Mouse (Mus musculus): ENCODE results near the gene Creld2. TPM values are rescaled to one million over a fixed set of nuclear protein-coding genes. Genes with fewer than 3 reads are reported as not detected.

The Creld2 gene
- polyA plus RNA-seq, 1 experiment from 2014 or later, result 53.8 TPM

GRCm38 (mm10) chr15:88843486-88844097 lies 24.1 kb downstream of the Creld2 start:
- DNase-seq, result no peak
- no peak for ATAC-seq (ENCODE audit: low FRiP score, low TSS enrichment)
- Histone ChIP-seq H3K27me3 (ENCODE audit: control insufficient read depth, insufficient read depth, low read length) (no peaks in the 10 kb centered on the region), H3K36me3 (ENCODE audit: control insufficient read depth, insufficient read depth, low read length) (no peaks in the 10 kb centered on the region), H3K9ac (replicated peaks; ENCODE audit: low read length) (no peak overlapping the region), H3K4me1 (ENCODE audit: control insufficient read depth, insufficient read depth, low read length) (no peaks in the 10 kb centered on the region), H3K9me3 (ENCODE audit: control insufficient read depth, low read length) (no peaks in the 10 kb centered on the region), H3K4me3 (replicated peaks; ENCODE audit: low read depth, low read length) (no peak overlapping the region), H3K4me2 (ENCODE audit: low read length) (no peak overlapping the region), H3K27ac (replicated peaks; ENCODE audit: low read depth, low read length) (no peak overlapping the region)
- 45% methylated on average over 8 of the region's 8 CpGs for WGBS

GRCm38 (mm10) chr15:88844966-88845365 lies 25.5 kb downstream of the Creld2 start:
- no peaks in the 10 kb centered on the region for H3K36me3 ChIP-seq (ENCODE audit: control insufficient read depth, insufficient read depth, low read length)
- DNase-seq, result no peak
- no peaks in the 10 kb centered on the region for H3K27me3 ChIP-seq (ENCODE audit: control insufficient read depth, insufficient read depth, low read length)
- H3K4me2 ChIP-seq (ENCODE audit: low read length), result no peak overlapping the region
- no peak overlapping the region for H3K9ac ChIP-seq (replicated peaks; ENCODE audit: low read length)
- H3K4me1 ChIP-seq (ENCODE audit: control insufficient read depth, insufficient read depth, low read length), result no peaks in the 10 kb centered on the region
- H3K27ac ChIP-seq (replicated peaks; ENCODE audit: low read depth, low read length), result no peak overlapping the region
- H3K9me3 ChIP-seq (ENCODE audit: control insufficient read depth, low read length), result no peaks in the 10 kb centered on the region
- ATAC-seq (ENCODE audit: low FRiP score, low TSS enrichment), result no peak
- WGBS, result 92% methylated on average over 7 of the region's 7 CpGs
- H3K4me3 ChIP-seq (replicated peaks; ENCODE audit: low read depth, low read length), result no peak overlapping the region

- H3K4me1 ChIP-seq (ENCODE audit: control insufficient read depth, insufficient read depth, low read length), result no peaks in the 10 kb centered on the region
- H3K9ac ChIP-seq (replicated peaks; ENCODE audit: low read length), result no peak overlapping the region
- DNase-seq (no peak), ATAC-seq (ENCODE audit: low FRiP score, low TSS enrichment) (no peak)
- H3K36me3 ChIP-seq (ENCODE audit: control insufficient read depth, insufficient read depth, low read length), result no peaks in the 10 kb centered on the region
- H3K4me2 ChIP-seq (ENCODE audit: low read length), result no peak overlapping the region
- H3K9me3 ChIP-seq (ENCODE audit: control insufficient read depth, low read length), result no peaks in the 10 kb centered on the region
- H3K4me3 ChIP-seq (replicated peaks; ENCODE audit: low read depth, low read length), result no peak overlapping the region
- H3K27ac ChIP-seq (replicated peaks; ENCODE audit: low read depth, low read length), result no peak overlapping the region
- H3K27me3 ChIP-seq (ENCODE audit: control insufficient read depth, insufficient read depth, low read length), result no peaks in the 10 kb centered on the region
- 100% methylated on average over 1 of the region's 1 CpGs for WGBS
Measured at GRCm38 (mm10) chr15:88848661-88849060, 29.2 kb downstream of the Creld2 start.

GRCm38 (mm10) chr15:88849621-88850020 lies 30.2 kb downstream of the Creld2 start:
- WGBS, result 91% methylated on average over 2 of the region's 2 CpGs

GRCm38 (mm10) chr15:88850146-88850826 lies 30.8 kb downstream of the Creld2 start:
- no peaks in the 10 kb centered on the region for H3K4me1 ChIP-seq (ENCODE audit: control insufficient read depth, insufficient read depth, low read length)
- no peak overlapping the region for H3K27ac ChIP-seq (replicated peaks; ENCODE audit: low read depth, low read length)
- 67% methylated on average over 10 of the region's 10 CpGs for WGBS
- no peak overlapping the region for H3K4me2 ChIP-seq (ENCODE audit: low read length)
- no peak for ATAC-seq (ENCODE audit: low FRiP score, low TSS enrichment)
- no peaks in the 10 kb centered on the region for H3K9me3 ChIP-seq (ENCODE audit: control insufficient read depth, low read length)
- H3K27me3 ChIP-seq (ENCODE audit: control insufficient read depth, insufficient read depth, low read length), result no peaks in the 10 kb centered on the region
- no peak overlapping the region for H3K9ac ChIP-seq (replicated peaks; ENCODE audit: low read length)
- H3K4me3 ChIP-seq (replicated peaks; ENCODE audit: low read depth, low read length), result no peak overlapping the region
- DNase-seq, result no peak
- no peaks in the 10 kb centered on the region for H3K36me3 ChIP-seq (ENCODE audit: control insufficient read depth, insufficient read depth, low read length)

More at GRCm38 (mm10) chr15:88849621-88850020, 30.2 kb downstream of the Creld2 start:
- Histone ChIP-seq H3K4me1 (ENCODE audit: control insufficient read depth, insufficient read depth, low read length) (no peaks in the 10 kb centered on the region), H3K36me3 (ENCODE audit: control insufficient read depth, insufficient read depth, low read length) (no peaks in the 10 kb centered on the region), H3K4me3 (replicated peaks; ENCODE audit: low read depth, low read length) (no peak overlapping the region), H3K9ac (replicated peaks; ENCODE audit: low read length) (no peak overlapping the region), H3K27ac (replicated peaks; ENCODE audit: low read depth, low read length) (no peak overlapping the region), H3K27me3 (ENCODE audit: control insufficient read depth, insufficient read depth, low read length) (no peaks in the 10 kb centered on the region), H3K4me2 (ENCODE audit: low read length) (no peak overlapping the region), H3K9me3 (ENCODE audit: control insufficient read depth, low read length) (no peaks in the 10 kb centered on the region)
- DNase-seq (no peak), ATAC-seq (ENCODE audit: low FRiP score, low TSS enrichment) (no peak)

- Histone ChIP-seq H3K36me3 (ENCODE audit: control insufficient read depth, insufficient read depth, low read length) (no peaks in the 10 kb centered on the region), H3K4me3 (replicated peaks; ENCODE audit: low read depth, low read length) (no peak overlapping the region), H3K9ac (replicated peaks; ENCODE audit: low read length) (no peak overlapping the region), H3K4me2 (ENCODE audit: low read length) (no peak overlapping the region), H3K9me3 (ENCODE audit: control insufficient read depth, low read length) (no peaks in the 10 kb centered on the region), H3K4me1 (ENCODE audit: control insufficient read depth, insufficient read depth, low read length) (no peaks in the 10 kb centered on the region), H3K27me3 (ENCODE audit: control insufficient read depth, insufficient read depth, low read length) (no peaks in the 10 kb centered on the region), H3K27ac (replicated peaks; ENCODE audit: low read depth, low read length) (no peak overlapping the region)
- ATAC-seq (ENCODE audit: low FRiP score, low TSS enrichment) (no peak), DNase-seq (no peak)
- 48% methylated on average over 3 of the region's 3 CpGs for WGBS
Measured at GRCm38 (mm10) chr15:88851076-88851475, 31.6 kb downstream of the Creld2 start.

GRCm38 (mm10) chr15:88851507-88852149 lies 32.2 kb downstream of the Creld2 start:
- DNase-seq (no peak), ATAC-seq (ENCODE audit: low FRiP score, low TSS enrichment) (no peak)
- Histone ChIP-seq H3K4me2 (ENCODE audit: low read length) (no peak overlapping the region), H3K27ac (replicated peaks; ENCODE audit: low read depth, low read length) (no peak overlapping the region), H3K36me3 (ENCODE audit: control insufficient read depth, insufficient read depth, low read length) (no peaks in the 10 kb centered on the region), H3K9me3 (ENCODE audit: control insufficient read depth, low read length) (no peaks in the 10 kb centered on the region), H3K27me3 (ENCODE audit: control insufficient read depth, insufficient read depth, low read length) (no peaks in the 10 kb centered on the region), H3K4me3 (replicated peaks; ENCODE audit: low read depth, low read length) (no peak overlapping the region), H3K9ac (replicated peaks; ENCODE audit: low read length) (no peak overlapping the region), H3K4me1 (ENCODE audit: control insufficient read depth, insufficient read depth, low read length) (no peaks in the 10 kb centered on the region)
- WGBS, result 83% methylated on average over 10 of the region's 10 CpGs

GRCm38 (mm10) chr15:88853106-88853505 lies 33.7 kb downstream of the Creld2 start:
- WGBS, result 91% methylated on average over 9 of the region's 9 CpGs
- Histone ChIP-seq H3K4me2 (ENCODE audit: low read length) (no peak overlapping the region), H3K27me3 (ENCODE audit: control insufficient read depth, insufficient read depth, low read length) (no peaks in the 10 kb centered on the region), H3K36me3 (ENCODE audit: control insufficient read depth, insufficient read depth, low read length) (no peaks in the 10 kb centered on the region), H3K27ac (replicated peaks; ENCODE audit: low read depth, low read length) (no peak overlapping the region), H3K9me3 (ENCODE audit: control insufficient read depth, low read length) (no peaks in the 10 kb centered on the region), H3K4me1 (ENCODE audit: control insufficient read depth, insufficient read depth, low read length) (no peaks in the 10 kb centered on the region), H3K9ac (replicated peaks; ENCODE audit: low read length) (no peak overlapping the region), H3K4me3 (replicated peaks; ENCODE audit: low read depth, low read length) (no peak overlapping the region)
- ATAC-seq (ENCODE audit: low FRiP score, low TSS enrichment) (no peak), DNase-seq (no peak)

Data from midbrain, embryonic 14.5 days (tissue).